Mouse (Mus musculus): ENCODE measurements around the gene Etnppl. TPM values are rescaled to one million over a fixed set of nuclear protein-coding genes. Genes with fewer than 3 reads are reported as not detected.

Gene Etnppl
- total RNA-seq, 1 experiment from 2014 or later, result 0.76 TPM

DNA sequence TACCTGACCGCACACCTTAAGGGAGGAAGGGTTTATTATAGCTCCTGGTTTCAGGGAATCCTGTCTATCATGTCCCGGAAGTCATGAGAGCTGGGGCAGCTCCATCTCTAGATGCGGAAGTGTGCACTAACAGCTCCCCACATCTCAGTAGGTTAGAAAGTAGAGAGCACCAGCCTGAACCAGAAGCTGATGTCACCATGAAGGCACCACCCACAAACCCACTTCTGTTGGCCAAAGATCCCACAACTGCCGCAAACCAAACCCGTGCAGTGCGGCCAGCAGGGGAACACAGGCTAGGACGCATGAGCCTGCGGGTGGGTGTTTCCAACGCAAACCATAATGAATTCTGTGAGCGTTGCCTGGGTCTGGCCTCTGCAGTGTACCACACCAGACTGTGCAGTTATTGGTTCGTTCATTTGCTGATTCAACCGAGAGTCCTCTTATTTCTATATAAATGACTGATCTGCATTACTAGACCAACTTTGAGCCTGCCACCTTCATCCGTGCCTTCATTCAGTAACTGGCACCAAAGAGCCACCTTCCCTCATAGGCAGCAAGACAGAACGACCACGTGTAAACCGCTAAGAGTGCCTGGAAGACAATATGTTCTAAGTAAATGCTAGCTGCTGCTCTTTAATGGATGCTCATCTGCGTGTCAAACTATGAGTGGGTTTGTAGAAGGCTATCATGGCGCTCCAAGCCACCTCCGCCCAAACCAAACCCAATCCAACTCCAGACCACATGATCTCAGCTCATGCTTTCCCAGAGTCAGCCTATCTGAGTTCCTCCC lies 60.6 kb downstream of the Etnppl start:
- DNase-seq, result no peak

DNA sequence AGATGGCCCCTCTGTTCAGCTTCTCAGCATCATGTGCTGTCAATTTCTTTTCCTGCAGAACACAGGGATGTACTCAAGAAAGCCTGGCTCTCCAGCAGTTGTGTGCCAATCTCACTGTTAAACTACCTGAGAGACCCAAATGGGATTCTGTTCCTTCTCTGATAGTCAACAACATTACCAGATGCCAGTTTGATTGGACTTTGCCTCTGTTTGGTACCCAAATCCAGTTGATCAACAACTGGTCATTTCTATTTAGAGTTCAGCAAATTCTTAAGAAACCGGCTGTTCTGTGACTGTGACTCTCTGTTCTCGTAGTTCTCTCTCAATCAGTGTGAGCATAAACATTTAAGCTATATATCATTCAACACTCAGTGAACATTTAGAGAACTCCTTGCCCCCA lies 64.0 kb downstream of the Etnppl start:
- DNase-seq, result no peak

DNA sequence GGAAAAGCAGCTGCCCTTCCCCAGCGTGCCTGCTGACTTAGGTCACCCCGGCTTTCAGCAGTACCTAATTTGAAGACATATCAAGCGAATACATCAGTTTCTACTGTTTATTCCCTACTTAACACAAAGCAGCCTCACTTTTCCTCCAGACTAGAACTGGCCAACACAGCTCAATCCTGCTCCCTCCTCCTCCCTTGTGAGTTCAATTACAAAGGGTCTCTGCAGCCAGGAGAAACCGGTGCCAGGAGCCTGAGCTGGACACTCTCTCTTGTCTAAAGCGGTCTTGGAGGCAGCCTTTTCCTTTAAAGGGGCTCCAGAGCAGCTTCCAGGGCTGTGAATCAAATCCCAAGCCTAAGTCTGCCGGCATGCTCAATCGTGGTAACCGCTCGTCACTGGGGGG lies 64.9 kb downstream of the Etnppl start:
- no peak for DNase-seq

DNA sequence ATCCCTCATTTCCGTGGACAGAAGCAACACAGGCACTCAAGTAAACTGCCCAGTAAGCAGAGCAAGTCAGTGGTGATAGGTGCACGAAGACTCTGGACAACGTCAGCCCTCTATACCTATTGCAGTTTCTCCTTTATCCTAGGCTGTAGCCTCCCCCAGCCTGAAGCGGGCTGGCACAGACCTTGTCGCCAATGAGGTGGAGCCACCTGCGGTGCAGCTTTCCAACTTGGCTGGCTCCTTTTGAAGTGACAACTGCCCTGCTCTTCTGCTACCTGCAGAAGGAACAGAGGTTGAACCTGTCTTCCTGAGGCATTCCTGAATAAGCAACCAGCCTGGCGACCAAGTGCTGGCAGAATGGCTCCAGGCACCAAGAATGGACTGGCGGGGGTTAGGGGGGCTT lies 66.6 kb downstream of the Etnppl start:
- DNase-seq, result no peak

DNA sequence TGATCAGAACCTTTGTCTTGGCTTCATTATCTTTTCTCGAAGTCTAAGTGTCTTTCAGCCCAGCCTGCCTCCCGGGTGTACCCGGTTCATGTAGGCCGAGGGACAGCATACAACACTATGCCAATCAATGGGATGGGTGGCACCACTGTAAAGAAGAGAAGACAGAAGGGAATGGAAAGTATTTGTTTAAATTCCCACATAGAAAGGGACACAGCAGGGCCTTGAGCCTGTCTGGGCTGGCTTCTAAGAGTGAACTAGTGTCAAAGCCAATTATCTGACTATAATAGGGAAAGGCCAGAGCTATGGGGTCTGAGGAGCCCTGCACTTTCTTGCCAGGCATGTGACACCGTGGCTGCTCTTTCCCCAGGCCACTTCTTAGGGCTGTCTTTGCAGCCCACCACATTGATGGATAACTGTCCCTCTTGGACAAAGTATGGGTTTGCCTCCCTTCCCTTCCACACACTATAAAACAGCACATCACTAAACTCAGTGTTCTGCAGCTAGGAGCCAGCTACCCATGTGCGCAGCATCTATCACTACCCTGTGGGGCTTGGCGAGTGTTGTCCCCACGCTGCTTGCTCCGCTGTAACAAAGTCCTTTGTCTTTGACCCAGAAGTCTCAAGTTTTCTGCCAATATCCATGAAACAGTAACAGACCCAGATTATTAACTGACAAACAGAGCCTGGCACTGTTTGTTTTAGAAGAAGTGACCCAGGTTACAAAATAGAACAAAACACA lies 67.2 kb downstream of the Etnppl start:
- no peak for DNase-seq

DNA sequence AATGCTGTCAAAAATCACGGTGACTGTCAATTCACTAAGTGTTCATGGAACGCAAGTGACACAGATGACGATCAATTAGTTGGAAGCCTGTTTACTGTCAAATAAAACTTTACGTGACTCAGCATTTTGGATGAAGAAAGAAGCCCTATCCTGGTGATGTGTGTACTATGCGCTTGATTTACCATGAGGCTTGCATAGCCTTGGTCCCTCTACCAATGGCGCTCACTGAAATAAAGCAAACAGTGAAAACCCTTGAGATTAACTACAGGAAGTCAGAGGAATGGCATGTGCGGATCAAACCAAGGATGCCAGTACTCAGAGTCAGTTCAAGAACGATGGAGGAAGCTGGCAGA lies 67.7 kb downstream of the Etnppl start:
- no peak for DNase-seq

DNA sequence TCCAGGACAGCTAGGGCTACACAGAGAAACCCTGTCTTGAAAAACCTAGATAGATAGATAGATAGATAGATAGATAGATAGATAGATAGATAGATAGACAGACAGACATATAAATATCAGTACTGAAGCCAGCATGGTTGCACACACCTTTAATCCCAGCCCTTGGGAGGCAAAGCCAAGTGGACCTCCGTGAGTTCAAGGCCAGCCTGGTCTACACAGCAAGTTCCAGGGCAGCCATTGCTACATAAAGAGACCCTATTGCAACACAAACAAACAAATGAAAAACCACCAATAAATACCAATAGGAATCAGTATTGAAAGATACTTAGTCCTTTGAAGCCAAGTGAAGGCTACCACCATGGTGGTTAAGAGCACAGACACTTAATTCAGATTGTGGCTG lies 69.8 kb downstream of the Etnppl start:
- DNase-seq, result no peak

Other genes starting within 250 kb of the Etnppl start
- 85.9 and 89.5 TPM in 2 replicates for gene Ostc, start 92.0 kb downstream of the Etnppl start, total RNA-seq (2021)
- gene Rpl34, start 113.0 kb downstream of the Etnppl start, total RNA-seq (2021), result 602 and 744 TPM in 2 replicates